Mouse (Mus musculus) neutrophil, adult 83 days (primary cell): ENCODE results near the gene Zfhx3. TPM values are rescaled to one million over a fixed set of nuclear protein-coding genes. Genes with fewer than 3 reads are reported as not detected.

ENCODE experiments used
- total RNA-seq, 2 experiments: library from RNA; stranded (reverse); gene quantifications; one replicate each; pipeline ENCODE4 v1.2.4; 2023

Zfhx3 gene
- total RNA-seq: 10 to 100 TPM; 18.2 to 22.1 TPM

GRCm38 (mm10) chr8:107941922-107942694, at the start of gene Zfhx3:
TSS of gene Zfhx3 (plus strand) at chr8:107942644.

